Mouse (Mus musculus) thymus, adult 2 months (tissue): ENCODE results near the gene Wdfy3.

Experiments
- CTCF ChIP-seq: fragments of 200-500 bp; IDR thresholded peaks from 2 replicates; pipeline ENCODE4 v1.5.1; 2012; ENCODE audit warnings: mild to moderate bottlenecking, control low read depth, low read length, moderate library complexity, borderline replicate concordance; ENCODE audit not compliant: control insufficient read depth, poor library complexity, insufficient read depth; ENCODE audit errors: extremely low read depth
- POLR2A ChIP-seq: fragments of 200-500 bp; IDR thresholded peaks from 2 replicates; pipeline ENCODE4 v1.6.1; 2012; ENCODE audit warnings: mild to moderate bottlenecking, low read length, control low read depth, moderate library complexity; ENCODE audit not compliant: control insufficient read depth, poor library complexity, insufficient read depth; ENCODE audit errors: extremely low read depth

DNA sequence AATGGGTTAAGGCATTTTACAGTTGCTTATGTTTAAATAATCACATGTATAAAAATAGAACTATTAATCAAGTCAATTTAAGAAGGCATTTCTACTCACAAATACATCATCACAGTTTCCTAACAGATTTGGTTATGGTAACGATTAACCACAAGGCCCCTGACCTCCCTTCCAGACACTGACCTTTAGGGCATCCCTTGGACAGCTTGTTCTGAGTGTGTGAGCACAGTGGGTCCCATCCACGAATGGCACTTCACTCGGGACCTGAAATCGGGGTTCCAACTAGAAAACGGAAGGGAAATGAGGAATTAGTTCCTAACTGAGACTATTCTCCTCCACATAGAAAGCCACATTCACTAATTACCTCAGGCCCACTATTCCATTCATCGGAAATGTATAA, 60.1 kb downstream of the Wdfy3 start:
- TF ChIP-seq CTCF (no peak), POLR2A (no peak)
